Mouse (Mus musculus) C2C12 (cell line): ENCODE data around the gene Hoxb8.

Experiments used
- CTCF ChIP-seq: IDR thresholded peaks from one replicate; pipeline ENCODE4 v1.5.1; 2011; ENCODE audit not compliant: control insufficient read depth, insufficient read depth, insufficient read length
- MYOD1 ChIP-seq: IDR thresholded peaks from one replicate; pipeline ENCODE4 v1.6.1; 2011; ENCODE audit warnings: low read depth; ENCODE audit not compliant: control insufficient read depth, insufficient read length
- MYOG ChIP-seq: IDR thresholded peaks from one replicate; pipeline ENCODE4 v1.6.1; 2011; ENCODE audit not compliant: control insufficient read depth, insufficient read length; ENCODE audit errors: extremely low read depth
- USF1 ChIP-seq: IDR thresholded peaks from one replicate; pipeline ENCODE4 v1.6.1; 2011; ENCODE audit warnings: low read depth, mild to moderate bottlenecking, control low read depth, moderate library complexity

- TF ChIP-seq USF1 (no peak), CTCF (no peak), MYOG (no peak), MYOD1 (no peak)
These were observed 11.0 kb downstream of the Hoxb8 start for GRCm38 (mm10) chr11:96292565-96293301.
